Mouse (Mus musculus) adipocyte (in vitro differentiated cells): ENCODE results near the gene Cfap77.

Experiments
- DNase-seq: peaks from one replicate; pipeline ENCODE4 v3.0.0-alpha.2; 2016; ENCODE audit warnings: low spot score

Gene Cfap77

DNA sequence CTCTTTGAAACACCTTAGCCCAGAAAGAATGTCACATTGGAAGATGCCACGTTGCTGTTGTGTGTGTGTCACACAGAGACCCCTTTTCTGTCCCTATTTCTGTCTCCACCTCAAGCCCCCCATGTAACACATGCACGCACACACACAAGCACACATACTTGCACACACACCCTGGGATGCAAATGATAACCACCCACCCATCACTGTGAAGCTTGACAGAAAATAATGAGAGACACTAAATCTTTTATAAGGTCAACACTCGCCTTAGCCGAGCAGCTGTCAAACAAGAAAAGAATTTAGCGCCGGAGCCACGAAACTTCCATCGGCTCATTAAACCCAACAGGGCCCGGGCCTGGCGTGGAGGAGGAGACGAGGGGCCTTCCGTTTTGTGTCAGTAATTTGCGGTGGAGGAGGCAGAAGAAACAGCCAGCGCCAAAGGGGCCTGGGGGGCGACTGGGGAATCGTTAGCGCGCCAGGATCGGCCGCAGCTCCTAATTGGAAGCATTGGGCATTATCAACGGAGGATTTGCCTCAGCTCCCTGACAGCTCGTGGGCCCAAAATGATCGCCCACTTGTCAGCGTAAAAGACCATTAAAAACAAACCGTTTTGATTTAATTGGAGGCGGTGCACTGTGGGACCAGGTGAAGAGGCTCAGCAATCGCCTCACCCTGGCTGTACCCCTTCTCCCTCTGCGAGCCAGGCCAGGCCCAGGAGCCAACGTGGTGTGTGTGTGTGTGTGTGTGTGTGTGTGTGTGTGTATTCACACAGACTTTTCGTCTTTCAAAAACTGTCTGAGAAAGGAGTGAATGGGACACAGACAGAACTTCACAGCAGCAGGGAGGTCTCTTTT lies 111.0 kb downstream of the Cfap77 start:
- no peak for DNase-seq

DNA sequence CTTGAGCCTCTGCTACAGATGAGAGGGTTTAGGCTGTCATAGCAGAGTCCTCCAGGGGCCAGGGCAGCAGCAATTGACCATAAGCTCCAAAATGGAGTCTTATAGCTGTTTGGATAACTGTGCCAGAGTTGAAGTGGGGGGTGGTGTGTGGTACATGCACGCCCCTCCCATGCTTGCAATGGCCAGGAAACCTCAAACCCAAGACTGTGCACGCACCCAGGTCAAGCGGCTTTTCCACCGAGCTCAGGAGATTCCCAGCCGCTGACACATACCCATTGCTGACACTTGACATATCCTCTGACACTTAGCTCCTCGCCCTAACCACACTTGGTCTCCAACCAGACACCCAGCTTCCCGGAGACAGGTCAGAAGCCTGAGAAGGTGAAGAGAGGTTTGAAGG lies 115.9 kb downstream of the Cfap77 start:
- DNase-seq, result no peak

DNA sequence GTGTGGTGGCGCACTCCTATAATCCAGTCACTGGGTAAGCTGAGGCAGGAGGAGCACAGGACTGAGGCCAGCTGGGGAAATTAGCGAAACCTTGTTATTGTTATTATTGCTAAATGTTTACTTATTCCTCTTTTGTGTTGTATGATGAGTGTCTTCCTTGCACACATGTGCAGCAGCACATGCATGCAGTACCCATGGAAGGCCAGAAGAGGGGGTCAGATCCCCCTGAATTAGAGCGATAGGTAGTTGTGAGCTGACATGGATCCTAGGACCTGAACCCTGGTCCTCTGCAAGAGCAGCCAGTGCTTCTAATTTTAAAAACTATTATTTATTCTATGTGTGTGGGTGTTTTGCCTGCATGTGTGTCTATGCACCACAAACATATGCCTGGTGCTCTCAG lies 124.3 kb downstream of the Cfap77 start:
- no peak for DNase-seq

DNA sequence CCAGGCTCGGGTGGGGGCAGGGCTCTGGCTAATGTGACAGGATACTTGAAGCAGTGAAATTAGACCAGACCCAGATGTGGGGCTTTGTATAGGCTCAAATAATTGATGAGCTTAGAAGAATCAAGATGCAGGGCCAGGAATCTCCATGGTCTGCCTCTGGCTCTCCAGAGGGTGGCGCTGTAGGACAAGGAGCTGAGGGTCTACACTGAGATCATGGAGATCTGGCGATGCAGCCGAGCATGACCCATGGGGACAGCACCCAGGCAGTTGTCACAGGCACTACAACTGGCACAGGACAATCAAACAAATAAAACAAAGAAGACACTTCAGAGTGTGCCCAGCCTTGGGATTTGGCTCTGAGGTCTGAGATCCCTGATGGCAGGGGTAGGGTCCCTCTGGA lies 131.0 kb downstream of the Cfap77 start:
- DNase-seq, result peak; percentile 48

DNA sequence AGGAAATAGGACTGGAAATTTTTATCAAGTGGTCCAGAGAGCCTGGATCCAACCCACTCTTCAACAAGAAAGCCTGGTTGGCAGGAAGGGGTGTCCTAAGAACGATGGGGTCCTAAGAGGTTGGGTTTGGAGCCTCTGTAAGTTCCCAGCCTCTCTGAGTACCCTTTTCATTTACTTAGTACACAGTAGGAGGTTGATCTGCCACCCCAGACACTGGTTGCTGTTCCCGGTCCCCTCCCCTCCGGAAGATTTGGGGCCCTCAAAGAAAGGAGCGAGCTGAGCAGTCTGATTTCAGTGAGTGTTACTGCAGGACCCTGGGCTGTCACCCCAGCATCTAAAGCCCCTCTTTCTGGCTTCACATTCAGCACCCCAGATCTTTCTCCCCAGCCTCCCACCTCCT lies 135.9 kb downstream of the Cfap77 start:
- no peak for DNase-seq

DNA sequence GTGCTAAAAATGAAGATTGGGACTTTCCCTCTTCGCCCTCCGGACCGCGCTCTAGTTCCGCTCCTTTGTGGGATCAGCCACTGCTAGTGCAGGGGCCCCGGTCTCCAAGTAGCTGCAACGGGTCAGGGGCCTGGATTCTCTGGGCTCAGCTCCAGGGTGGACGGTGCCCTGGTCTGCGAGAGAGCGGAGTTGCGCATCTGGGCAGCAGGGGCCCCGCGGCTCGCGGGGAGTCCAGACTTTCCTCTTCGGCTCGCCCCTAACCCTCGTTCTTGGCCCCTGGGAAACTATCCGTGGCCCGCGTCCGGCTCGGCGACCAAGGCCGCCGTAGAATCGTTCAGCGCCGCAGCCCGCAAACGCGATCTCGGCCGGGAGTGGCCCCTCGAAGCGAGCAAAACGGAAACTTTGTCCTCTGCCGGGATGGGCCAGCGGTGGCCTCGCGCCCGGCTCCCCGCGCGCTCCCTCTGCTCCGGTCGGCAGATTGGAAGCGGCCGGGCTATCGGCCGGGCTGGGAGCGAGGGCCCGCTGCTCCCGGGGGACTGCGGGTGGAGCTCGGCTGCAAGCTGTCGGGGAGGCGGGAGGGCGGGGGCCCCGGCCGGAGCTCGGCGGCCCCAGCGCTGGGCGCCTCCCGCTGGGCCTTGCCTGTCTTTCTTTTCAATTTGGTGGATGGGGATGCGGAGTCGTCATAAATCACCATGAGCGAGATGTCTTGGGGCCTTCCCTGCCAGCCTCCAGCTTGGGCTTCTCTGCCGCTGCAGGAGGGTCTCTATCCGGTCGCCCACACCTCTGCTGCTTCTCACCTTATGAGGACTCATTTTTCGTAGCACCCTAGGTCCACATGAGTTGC lies 137.1 kb downstream of the Cfap77 start:
- no peak for DNase-seq

DNA sequence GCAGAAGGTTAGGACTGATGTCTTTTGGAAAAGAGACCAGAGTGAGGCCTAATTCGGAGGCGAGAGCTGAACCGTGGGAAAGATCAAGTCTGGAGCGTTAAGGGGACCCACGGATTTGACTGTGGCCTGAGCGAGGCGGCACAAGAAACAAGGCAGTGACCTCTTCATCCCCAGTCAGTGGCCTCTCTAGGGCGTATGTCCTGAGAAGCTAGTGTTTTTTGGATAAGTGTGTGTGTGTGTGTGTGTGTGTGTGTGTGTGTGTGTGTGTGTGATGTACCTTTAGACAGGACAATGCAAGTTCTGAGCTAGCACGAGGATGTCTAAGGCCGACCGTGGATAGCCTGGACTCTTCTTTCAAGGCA lies 137.7 kb downstream of the Cfap77 start:
- no peak for DNase-seq

DNA sequence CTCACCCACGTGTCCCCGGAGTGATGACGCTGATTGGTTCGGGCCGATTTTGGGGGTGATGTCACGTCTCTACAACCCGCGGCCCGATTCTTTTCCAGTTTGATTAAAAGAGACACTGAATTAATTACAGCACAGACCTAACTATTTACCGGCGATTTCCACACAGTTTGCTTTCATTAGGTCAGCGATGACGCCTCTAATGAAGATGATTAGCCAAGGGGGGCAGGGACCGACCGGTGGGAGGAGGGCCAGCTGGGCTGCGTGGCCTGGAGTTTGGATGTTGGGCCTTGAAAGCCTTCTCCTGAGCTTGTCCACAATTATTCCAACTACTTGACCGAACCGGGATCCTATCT lies 138.4 kb downstream of the Cfap77 start, which contains the start of gene Barhl1:
Gene Barhl1 (minus strand): TSS at position 156 of the 353 bp plus-strand sequence.
- DNase-seq, result no peak

DNA sequence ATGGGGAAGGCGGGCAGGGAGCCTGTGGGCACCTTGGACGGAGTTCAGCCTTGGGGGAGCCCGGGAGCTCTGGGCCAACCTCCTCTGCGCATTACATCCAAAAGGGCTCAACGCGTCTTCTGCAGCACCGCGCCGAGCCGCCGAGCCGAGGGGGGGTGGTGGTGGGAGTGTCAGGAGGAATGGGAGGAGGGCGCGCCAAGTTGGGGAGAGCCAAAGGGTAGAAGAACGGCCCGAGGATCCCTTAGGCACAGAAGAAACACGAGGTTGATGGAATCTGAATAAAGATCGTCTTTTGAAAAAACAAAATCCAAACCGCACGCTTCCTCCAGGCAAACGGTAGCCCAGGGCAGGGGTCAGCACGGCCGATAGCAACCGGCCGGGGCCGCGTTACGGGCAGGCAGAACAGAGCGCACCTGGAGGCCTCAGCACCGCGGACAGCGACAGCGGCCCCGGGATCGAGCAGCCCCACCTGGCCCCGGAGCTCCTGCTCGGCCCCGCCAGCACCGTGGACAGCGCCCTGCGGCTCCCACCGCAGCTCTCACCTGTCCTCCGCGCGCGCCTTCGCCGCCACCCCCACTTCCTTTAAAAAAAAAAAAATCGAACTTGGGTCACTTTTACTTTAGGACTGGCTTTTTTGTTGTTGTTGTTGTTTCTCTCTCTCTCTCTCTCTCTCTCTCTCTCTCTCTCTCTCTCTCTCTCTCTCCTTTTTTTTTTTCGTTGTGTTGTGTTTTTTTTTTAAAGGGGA lies 138.9 kb downstream of the Cfap77 start:
- DNase-seq, result no peak

DNA sequence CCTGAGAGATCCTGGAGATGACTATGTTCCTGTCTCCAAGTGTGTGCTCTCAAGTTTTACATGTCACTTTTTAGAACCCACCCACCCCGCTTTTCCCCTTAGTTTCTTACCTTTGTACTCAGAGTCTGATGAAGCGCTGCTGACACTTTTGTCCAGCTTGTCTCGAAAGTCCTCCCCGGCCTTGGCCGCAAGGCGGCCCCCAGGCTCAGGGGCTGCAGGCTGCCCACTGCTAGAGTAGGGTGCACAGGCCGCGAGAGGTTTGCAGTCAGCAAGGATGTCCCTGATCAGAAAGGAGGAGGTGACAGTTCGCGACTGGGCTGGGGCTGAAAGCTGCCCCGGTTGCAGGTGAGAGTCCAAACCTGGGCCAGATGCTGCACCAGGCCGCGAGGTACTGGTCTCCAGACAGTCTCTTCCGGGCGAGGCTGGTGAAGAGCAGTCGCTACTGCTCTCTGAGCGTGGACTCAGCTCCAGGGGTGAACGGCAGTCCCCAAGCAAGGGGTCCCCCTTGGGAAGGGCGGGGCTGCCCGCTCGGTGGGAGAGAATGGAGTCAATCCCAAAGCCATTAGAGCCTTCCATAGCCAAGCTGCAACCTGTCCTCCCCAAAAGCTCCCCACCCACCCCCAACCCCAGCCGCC lies 139.6 kb downstream of the Cfap77 start:
- DNase-seq, result no peak

DNA sequence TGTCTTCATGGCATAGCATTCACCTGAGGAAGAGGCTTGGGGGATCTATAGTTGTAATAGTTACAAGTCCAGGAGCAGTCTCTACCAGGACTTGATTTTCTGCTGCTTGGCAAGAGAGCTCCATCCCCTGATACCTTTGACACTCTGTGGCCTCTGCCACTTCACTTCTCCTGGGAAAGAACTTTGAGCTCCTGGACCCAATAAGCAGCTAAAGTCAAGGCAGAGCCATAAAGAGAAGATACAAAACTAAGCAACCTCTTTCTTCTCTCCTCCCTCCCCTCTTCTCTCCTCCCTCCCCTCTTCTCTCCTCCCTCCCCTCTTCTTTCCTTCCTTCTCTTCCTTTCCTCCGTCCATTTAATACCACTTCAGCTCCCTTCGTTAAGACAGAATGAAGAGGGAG lies 140.7 kb downstream of the Cfap77 start:
- no peak for DNase-seq

DNA sequence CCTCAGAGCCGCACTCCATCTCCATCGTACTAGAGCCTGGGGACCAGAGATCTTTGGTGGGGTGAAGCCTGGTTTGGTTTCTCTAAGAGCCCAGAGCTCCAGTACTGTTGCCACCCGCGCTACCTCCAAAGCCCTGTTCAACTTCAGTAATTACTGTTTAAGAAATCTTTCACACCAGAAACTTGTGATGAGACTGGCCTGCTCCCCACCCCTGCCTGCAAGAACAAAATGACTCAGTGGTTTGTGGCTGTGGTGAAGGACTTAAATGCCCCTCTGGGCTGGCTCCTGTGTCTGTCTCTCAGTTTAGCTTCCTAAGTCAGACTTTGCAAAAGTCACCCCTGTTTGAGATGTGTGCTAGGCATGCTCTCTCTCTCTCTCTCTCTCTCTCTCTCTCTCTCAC lies 141.9 kb downstream of the Cfap77 start:
- DNase-seq, result no peak

DNA sequence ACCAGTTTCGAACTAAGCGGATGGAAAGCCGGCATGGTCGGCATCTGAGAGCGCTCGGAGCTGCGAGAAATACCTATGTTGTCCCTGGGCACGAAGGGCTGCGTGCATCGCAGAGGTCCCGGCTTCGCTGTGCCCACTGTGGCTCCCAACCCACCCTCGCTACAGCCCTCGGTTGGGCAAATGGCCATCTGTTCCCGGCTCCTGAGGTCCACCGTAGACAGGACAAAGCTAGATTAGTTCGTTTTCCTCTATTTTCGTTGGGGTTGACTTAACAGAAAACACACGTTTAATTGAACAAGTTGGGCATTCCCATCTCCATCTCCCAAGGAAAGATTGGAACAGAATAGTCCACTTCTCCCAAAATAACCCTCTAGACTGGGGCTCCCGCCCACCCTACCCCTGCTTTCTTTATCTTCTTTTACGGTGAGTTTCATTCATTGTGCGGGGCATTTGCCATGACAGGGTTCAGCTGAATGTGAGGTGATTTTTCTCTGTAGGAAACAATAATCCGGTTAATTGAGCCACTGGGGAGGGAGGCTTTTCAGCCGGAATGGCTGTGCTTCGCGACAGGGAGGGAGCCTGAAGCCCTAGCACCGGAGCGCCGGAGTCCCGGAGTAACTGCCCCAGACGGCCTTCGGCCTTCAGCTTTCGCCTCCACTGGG lies 142.7 kb downstream of the Cfap77 start:
- DNase-seq, result no peak

DNA sequence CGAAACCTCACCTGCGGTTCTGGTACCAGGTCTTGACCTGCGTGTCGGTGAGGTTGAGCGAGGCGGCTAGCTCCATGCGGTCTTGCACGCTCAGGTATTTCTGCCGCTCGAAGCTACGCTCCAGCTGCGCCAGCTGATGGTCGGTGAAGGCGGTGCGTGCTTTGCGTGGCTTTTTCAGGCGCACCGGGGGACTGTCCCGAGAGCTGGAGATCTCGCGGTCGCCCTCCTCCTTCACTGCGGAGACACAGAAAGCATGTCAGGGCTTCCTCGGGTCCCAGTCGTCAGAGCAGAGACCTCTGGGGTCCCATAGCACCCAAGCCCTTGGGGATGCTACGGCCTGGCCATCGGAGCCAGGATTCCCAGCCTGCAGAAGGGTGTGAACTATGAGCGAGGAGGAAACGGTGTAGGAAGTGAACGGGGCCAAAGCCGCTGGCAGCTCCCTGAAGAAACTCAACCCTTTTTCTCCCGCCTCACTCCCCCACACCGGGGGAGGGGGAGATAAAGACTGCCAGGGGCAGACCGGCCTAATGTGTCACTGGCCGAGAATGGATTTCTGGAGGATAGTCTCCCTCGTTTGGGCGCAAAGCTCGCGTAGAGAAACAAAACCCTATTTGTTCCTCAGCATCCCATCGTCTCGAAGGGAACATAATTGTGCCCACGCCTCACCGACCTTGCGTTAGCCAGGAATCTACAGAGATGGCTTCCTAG lies 143.4 kb downstream of the Cfap77 start:
- DNase-seq, result no peak

DNA sequence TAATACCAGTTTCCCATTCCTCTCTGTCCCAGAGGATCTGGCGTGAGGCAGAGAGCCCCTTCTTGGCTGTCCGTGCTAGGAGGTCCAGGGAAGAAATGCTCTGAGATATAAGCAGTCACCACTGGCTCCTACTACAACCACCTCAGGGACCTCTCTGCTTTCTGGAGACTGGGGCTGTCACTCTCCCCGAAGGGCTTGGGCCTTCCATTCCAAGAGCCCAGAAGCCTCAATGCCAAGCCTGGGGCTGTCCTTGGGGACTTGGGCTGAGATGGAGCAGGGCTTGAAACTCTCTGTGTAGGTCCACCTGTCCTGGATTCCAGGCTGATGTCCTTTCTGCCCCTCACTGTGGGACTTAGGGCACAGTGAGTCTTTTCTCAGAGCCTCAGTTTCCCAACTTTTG lies 144.0 kb downstream of the Cfap77 start:
- no peak for DNase-seq

DNA sequence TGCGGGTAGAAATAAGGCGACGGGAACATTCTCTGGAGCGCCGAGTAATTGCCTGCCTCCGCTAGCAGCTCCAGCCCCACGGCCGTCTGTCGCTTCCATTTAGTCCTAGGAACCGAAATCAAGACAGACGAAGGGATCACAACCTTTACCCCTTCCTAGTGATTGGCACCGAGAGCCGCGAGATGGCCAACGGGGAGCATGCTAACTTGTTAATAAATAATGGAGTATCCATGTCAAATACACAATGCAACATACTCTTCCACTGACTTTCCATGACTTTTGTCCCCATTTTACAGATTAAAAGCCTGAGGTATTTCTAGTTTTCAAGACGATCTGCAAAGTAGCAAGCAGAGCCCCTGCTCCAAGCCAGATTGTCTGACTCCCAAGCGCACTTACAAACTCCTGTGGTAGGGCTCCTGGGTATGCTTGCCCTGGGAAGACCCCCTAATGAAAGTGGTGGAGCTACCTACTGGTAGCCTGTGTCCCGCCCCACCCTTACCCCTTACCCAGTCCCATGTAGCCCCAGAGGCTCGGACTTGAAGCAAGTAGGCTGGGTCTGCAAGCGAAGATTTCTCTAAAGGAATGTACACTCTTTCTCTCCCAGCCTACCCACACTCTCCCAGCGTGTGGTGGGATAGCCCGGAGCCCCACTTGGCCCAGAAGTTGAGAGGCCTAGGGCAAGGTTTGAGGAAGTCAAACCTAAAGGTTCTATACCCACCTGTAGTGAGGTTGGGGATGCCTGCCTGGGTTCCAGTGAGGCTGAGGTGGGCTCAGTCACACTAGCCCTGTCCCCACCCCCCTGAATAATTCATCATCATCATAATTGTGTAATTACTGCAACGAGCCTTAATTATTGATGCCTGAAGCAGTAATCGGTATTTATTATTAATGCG lies 144.8 kb downstream of the Cfap77 start:
- DNase-seq, result no peak

DNA sequence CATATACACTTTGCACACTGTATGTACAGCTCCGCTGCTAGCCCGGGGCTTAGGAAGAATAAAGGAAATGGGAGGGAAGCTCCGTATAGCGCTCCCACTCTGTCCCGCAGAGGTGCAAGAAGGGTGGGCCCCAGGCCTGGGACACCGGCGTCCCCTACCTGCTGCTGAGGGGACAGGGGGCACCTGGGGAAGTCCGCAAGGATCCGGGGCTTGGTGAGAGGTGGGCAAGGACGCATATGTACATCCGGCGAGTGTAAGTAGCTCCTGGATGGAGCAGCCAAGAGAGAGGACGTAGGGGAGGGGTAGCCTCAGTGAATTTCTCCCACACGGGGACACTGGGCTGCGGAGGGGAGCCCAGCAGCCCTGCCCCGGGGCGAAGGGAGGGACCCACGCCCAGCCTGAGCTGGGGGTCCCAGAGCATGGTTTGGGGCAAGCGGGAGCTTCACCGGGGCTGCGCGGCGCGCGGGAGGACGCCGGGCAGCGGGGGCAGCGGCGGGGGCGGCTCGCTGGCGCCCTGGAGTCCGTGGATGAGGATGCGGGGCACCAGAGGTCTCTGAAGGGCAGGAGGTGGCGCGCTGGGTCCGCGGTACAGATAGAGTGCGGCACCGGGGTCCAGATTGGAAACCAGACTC lies 145.6 kb downstream of the Cfap77 start:
- DNase-seq, result no peak

DNA sequence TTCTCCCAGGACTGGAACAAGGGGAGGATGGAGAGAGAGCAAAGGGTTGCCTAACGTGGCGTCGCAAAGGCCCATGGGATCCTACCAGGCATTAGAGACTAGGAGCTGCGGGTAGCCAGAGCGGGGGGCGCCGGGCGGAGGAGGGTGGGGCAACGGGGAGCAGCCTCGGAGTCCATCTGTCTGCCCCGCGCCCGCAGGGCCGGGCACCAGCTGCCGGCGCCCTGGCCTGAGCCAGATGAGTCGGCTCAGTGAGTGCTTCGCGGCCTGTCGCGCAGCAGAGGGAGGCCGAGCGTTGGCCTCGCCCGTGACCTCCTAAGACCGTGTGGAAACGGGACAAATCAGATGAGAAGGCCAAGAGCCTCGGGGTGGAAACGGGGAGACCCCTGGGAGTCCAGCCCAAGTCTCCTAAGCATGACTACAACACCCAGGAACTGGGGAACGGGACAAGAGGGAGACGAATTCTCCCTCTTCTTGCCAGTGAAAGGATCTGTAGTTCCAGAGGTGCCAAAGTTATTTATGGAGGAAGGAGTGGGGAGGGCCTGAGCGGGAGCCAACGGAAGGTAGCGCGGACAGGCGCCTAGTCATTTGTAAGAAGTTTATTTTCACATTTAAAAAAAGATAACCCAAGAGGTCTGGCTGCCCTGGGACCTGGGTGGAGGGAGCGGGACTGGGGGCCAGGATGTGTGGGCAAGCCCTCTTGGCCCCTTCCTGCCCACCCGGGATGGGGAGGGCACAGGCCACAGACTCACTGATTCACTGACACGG lies 146.3 kb downstream of the Cfap77 start:
- DNase-seq, result no peak
